Mouse (Mus musculus): ENCODE data around the gene Unc5c.

GRCm38 (mm10) chr3:141735285-141735684, 270.3 kb downstream of the Unc5c start:
- TF ChIP-seq CTCF (IDR thresholded peaks at IDR 0.05; ENCODE audit: extremely low read depth, insufficient read depth, low read length), result no peak
- no peak for TF ChIP-seq POLR2A (IDR thresholded peaks at IDR 0.05; ENCODE audit: extremely low read depth, insufficient read depth, low read length)

All from cortical plate, adult 2 months (tissue).